Mouse (Mus musculus) lung, adult 2 months (tissue): Measurements from ENCODE around the gene Best3. TPM values are rescaled to one million over a fixed set of nuclear protein-coding genes. Genes with fewer than 3 reads are reported as not detected.

Experiments
- DNase-seq: peaks from one replicate; pipeline ENCODE4 v3.0.0; 2022
- H3K4me1 ChIP-seq: fragments of 200-500 bp; 2 replicates; pipeline ENCODE4 v1.6.1; 2011; ENCODE audit warnings: low read length; ENCODE audit not compliant: control insufficient read depth, insufficient read depth
- H3K4me3 ChIP-seq: fragments of 200-500 bp; replicated peaks from 2 replicates; pipeline ENCODE3; 2011; ENCODE audit warnings: low read depth, mild to moderate bottlenecking, control low read depth, low read length; ENCODE audit errors: extremely low read depth
- CTCF ChIP-seq: fragments of 200-500 bp; IDR thresholded peaks from 2 replicates; pipeline ENCODE4 v1.5.1; 2011; ENCODE audit warnings: mild to moderate bottlenecking, low read length, control low read depth; ENCODE audit not compliant: insufficient read depth
- POLR2A ChIP-seq: fragments of 200-500 bp; IDR thresholded peaks from 2 replicates; pipeline ENCODE4 v1.6.1; 2011; ENCODE audit warnings: low read depth, mild to moderate bottlenecking, control low read depth, low read length, borderline replicate concordance; ENCODE audit errors: extremely low read depth
- WGBS: fragments of 180-500 bp; shearing (Covaris S2); methylation state at CpG from one replicate; pipeline ENCODE4 v1.1.7; 2018; 5-methylcytosine and 5-hydroxymethylcytosine counted together
- polyA plus RNA-seq: library from polyadenylated mRNA; depleted of rRNA; stranded (reverse); fragments of >200 nt; gene quantifications from 2 replicates; pipeline ENCODE4 v1.2.3, GENCODE M21; 2012; rRNA removed

Gene Best3
- 2.2 and 3.4 TPM in 2 replicates for polyA plus RNA-seq

- WGBS = 32% methylated on average over 21 of the region's 21 CpGs
- TF ChIP-seq CTCF (no peak), POLR2A (no peak; the same call in 1 of the 2 replicates)
- no peak for DNase-seq
- Histone ChIP-seq H3K4me3 (peak within 1 kb of the TSS; percentile 61), H3K4me1 (no peaks in the 10 kb centered on the region; the same call in 1 of the 2 replicates)
Observed at GRCm38 (mm10) chr10:116986264-116987082, at the start of gene Best3. TSS of gene Best3 (plus strand) at chr10:116986314.

- DNase-seq = no peak
- peak; percentile 59 for TF ChIP-seq CTCF
- no peak for TF ChIP-seq POLR2A
- WGBS = 91% methylated on average over 6 of the region's 6 CpGs
- Histone ChIP-seq H3K4me3 (no peak overlapping the region), H3K4me1 (peaks cover 2% of the 10 kb centered on the region; the same call in 1 of the 2 replicates)
Observed at GRCm38 (mm10) chr10:116943025-116943424, 43.1 kb upstream of the Best3 start.

- TF ChIP-seq CTCF (no peak), POLR2A (no peak)
- 73% methylated on average over 3 of the region's 3 CpGs for WGBS
- Histone ChIP-seq H3K4me1 (peaks cover 5% of the 10 kb centered on the region; the same call in 1 of the 2 replicates), H3K4me3 (no peak overlapping the region)
- no peak for DNase-seq
Observed at GRCm38 (mm10) chr10:116944144-116944543, 42.0 kb upstream of the Best3 start.

GRCm38 (mm10) chr10:116944940-116945339, 41.2 kb upstream of the Best3 start:
- H3K4me1 ChIP-seq = peaks cover 5% of the 10 kb centered on the region; the same call in 1 of the 2 replicates
- DNase-seq = no peak
- TF ChIP-seq POLR2A (no peak), CTCF (no peak)
- no peak overlapping the region for H3K4me3 ChIP-seq
- 51% methylated on average over 10 of the region's 10 CpGs for WGBS

GRCm38 (mm10) chr10:116948414-116948813, 37.7 kb upstream of the Best3 start:
- Histone ChIP-seq H3K4me3 (no peak overlapping the region), H3K4me1 (peaks cover 8% of the 10 kb centered on the region)
- DNase-seq = no peak
- WGBS = 82% methylated on average over 9 of the region's 9 CpGs
- no peak for TF ChIP-seq CTCF
- no peak for TF ChIP-seq POLR2A

GRCm38 (mm10) chr10:116949111-116950008, 36.8 kb upstream of the Best3 start:
- TF ChIP-seq CTCF (no peak), POLR2A (no peak)
- 5% methylated on average over 43 of the region's 44 CpGs for WGBS
- DNase-seq = peak; percentile 58

GRCm38 (mm10) chr10:116950009-116950769, 35.9 kb upstream of the Best3 start, which contains the start of gene Rab3ip:
TSS of gene Rab3ip (minus strand) at chr10:116950769.
- peaks cover 8% of the 10 kb centered on the region for H3K4me1 ChIP-seq
- DNase-seq = peak; percentile 87
- H3K4me3 ChIP-seq = peak within 1 kb of the TSS; percentile 78
- 2% methylated on average over 100 of the region's 103 CpGs for WGBS
- TF ChIP-seq CTCF (peak; percentile 60), POLR2A (peak; percentile 68; the same call in 1 of the 2 replicates)

More at GRCm38 (mm10) chr10:116949111-116950008, 36.8 kb upstream of the Best3 start:
- peak overlapping the region; percentile 78 for H3K4me3 ChIP-seq
- peaks cover 8% of the 10 kb centered on the region for H3K4me1 ChIP-seq

GRCm38 (mm10) chr10:116950886-116951285, 35.2 kb upstream of the Best3 start:
- Histone ChIP-seq H3K4me1 (peaks cover 8% of the 10 kb centered on the region), H3K4me3 (peak overlapping the region; percentile 45)
- DNase-seq = no peak
- 20% methylated on average over 5 of the region's 5 CpGs for WGBS
- TF ChIP-seq CTCF (no peak), POLR2A (no peak)

- peaks cover 3% of the 10 kb centered on the region for H3K4me1 ChIP-seq
- DNase-seq = no peak
- H3K4me3 ChIP-seq = no peak overlapping the region
- WGBS = 81% methylated on average over 6 of the region's 6 CpGs
- TF ChIP-seq POLR2A (no peak), CTCF (no peak)
Observed at GRCm38 (mm10) chr10:116955191-116955590, 30.9 kb upstream of the Best3 start.
